Mouse (Mus musculus): Measurements from ENCODE around the gene Prkaa1. TPM values are rescaled to one million over a fixed set of nuclear protein-coding genes. Genes with fewer than 3 reads are reported as not detected.

Gene Prkaa1
- 10 to 100 TPM; 12.8 to 15.2 TPM for total RNA-seq (2021)

- peak; percentile 55 for DNase-seq (ENCODE audit: low spot score)
- intact Hi-C loops (cut with DNase I): loop anchor here (2.0 to 5.0 kb wide), 2 partner anchors 27 to 36 kb away; partner anchors contain the start of genes Card6 and Rpl37
Measured at GRCm38 (mm10) chr15:5143361-5144020, at the start of gene Prkaa1. Prkaa1 (plus strand) TSS chr15:5143861.

- intact Hi-C loops (cut with DNase I): no loop called here
- no peak for DNase-seq (ENCODE audit: low spot score)
Measured at GRCm38 (mm10) chr15:5095534-5096301, 47.9 kb upstream of the Prkaa1 start.

- DNase-seq (ENCODE audit: low spot score): no peak
- intact Hi-C loops (cut with DNase I): no loop called here
Measured at GRCm38 (mm10) chr15:5097376-5097775, 46.3 kb upstream of the Prkaa1 start.

GRCm38 (mm10) chr15:5102312-5102711 is 41.3 kb upstream of the Prkaa1 start:
- no peak for DNase-seq (ENCODE audit: low spot score)
- intact Hi-C loops (cut with DNase I): no loop called here

GRCm38 (mm10) chr15:5105891-5106290 is 37.8 kb upstream of the Prkaa1 start:
- intact Hi-C loops (cut with DNase I): loop anchor here (5.0 kb wide), 1 partner anchor 36 kb away; the partner anchor contains the start of gene Prkaa1
- DNase-seq (ENCODE audit: low spot score): no peak

- no peak for DNase-seq (ENCODE audit: low spot score)
- intact Hi-C loops (cut with DNase I): loop anchor here (5.0 kb wide), 1 partner anchor 36 kb away; the partner anchor contains the start of gene Prkaa1
Measured at GRCm38 (mm10) chr15:5106293-5106692, 37.4 kb upstream of the Prkaa1 start.

GRCm38 (mm10) chr15:5107686-5108654 is 35.7 kb upstream of the Prkaa1 start, which contains the start of gene Card6:
Card6 (minus strand) TSS chr15:5108539.
- intact Hi-C loops (cut with DNase I): loop anchor here (5.0 kb wide), 1 partner anchor 34 kb away; the partner anchor contains the start of gene Prkaa1
- DNase-seq (ENCODE audit: low spot score): no peak

- intact Hi-C loops (cut with DNase I): loop anchor here (5.0 kb wide), 1 partner anchor 34 kb away; the partner anchor contains the start of gene Prkaa1
- DNase-seq (ENCODE audit: low spot score): no peak
Measured at GRCm38 (mm10) chr15:5108655-5109040, 35.0 kb upstream of the Prkaa1 start.

GRCm38 (mm10) chr15:5112651-5113050 is 31.0 kb upstream of the Prkaa1 start:
- no peak for DNase-seq (ENCODE audit: low spot score)
- intact Hi-C loops (cut with DNase I): no loop called here

- DNase-seq (ENCODE audit: low spot score): no peak
- intact Hi-C loops (cut with DNase I): no loop called here
Measured at GRCm38 (mm10) chr15:5115173-5115572, 28.5 kb upstream of the Prkaa1 start.

- intact Hi-C loops (cut with DNase I): loop anchor here (2.0 kb wide), 1 partner anchor 26 kb away; the partner anchor contains the start of gene Prkaa1
- DNase-seq (ENCODE audit: low spot score): peak; percentile 98
Measured at GRCm38 (mm10) chr15:5116270-5117030, 27.2 kb upstream of the Prkaa1 start, which contains the start of gene Rpl37. Rpl37 (plus strand) TSS chr15:5116645.

- intact Hi-C loops (cut with DNase I): loop anchor here (2.0 kb wide), 1 partner anchor 26 kb away; the partner anchor contains the start of gene Prkaa1
Measured at GRCm38 (mm10) chr15:5117031-5117601, 26.5 kb upstream of the Prkaa1 start.

GRCm38 (mm10) chr15:5118626-5119025 is 25.0 kb upstream of the Prkaa1 start:
- DNase-seq (ENCODE audit: low spot score): no peak
- intact Hi-C loops (cut with DNase I): no loop called here

More at GRCm38 (mm10) chr15:5117031-5117601, 26.5 kb upstream of the Prkaa1 start:
- DNase-seq (ENCODE audit: low spot score): no peak

GRCm38 (mm10) chr15:5119192-5119591 is 24.5 kb upstream of the Prkaa1 start:
- DNase-seq (ENCODE audit: low spot score): no peak
- intact Hi-C loops (cut with DNase I): no loop called here

GRCm38 (mm10) chr15:5119707-5120106 is 24.0 kb upstream of the Prkaa1 start:
- DNase-seq (ENCODE audit: low spot score): no peak
- intact Hi-C loops (cut with DNase I): no loop called here

- DNase-seq (ENCODE audit: low spot score): no peak
- intact Hi-C loops (cut with DNase I): no loop called here
Measured at GRCm38 (mm10) chr15:5121535-5122313, 21.9 kb upstream of the Prkaa1 start.

- intact Hi-C loops (cut with DNase I): no loop called here
- DNase-seq (ENCODE audit: low spot score): no peak
Measured at GRCm38 (mm10) chr15:5126456-5126855, 17.2 kb upstream of the Prkaa1 start.

GRCm38 (mm10) chr15:5127487-5127886 is 16.2 kb upstream of the Prkaa1 start:
- intact Hi-C loops (cut with DNase I): no loop called here
- DNase-seq (ENCODE audit: low spot score): no peak

Measured in heart, postnatal 25 days (tissue).